Mouse (Mus musculus): ENCODE results near the gene Lmo2. TPM values are rescaled to one million over a fixed set of nuclear protein-coding genes. Genes with fewer than 3 reads are reported as not detected.

Gene Lmo2
- polyA plus RNA-seq (2015; fragmentation: Nextera tagmentation; extraction: Ambion mirVana): 13.0 and 14.0 TPM in 2 replicates

DNA sequence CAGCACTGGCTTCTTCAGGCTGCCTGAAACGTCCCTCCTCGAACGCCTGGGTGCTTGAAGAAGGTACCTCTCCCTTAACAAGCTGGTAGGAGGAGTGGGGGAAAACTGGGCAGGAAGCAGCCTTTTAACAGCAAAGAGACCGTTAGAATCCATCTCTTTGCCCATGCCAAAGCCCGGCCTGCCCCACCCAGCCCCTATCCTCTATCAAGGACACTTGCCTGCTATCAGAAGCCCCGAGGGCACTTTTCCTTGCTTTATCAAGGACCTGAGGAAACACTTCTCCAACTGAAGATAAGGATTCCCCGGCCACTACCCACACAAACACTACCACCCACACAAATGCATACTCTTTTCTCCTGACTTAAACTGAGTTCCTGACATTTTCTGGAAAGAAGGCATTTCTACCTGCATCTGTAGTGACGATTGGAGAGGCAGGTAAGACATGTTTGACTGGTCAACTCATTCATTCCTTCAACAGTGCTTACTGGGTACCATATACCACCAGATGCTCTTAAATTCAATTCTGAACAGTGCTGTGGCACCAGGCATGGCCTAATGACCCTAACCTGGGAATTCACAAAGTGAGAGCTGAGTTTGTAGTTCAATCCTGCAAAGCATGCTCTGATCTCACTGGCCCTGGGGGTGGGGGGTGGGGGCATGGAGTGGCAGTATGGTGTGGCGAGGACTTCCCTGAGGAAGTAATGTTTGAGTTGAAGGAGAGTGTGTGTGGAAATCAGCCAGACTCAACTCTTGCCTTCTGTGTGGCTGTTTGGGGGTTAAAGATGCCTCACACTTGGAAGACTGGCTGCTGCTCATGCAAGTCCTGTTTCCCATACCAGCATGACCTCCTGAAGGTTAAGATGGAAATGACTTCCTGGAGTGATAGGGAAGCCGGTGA is at the start of gene Lmo2:
Gene Lmo2, plus strand, starts transcription at position 338 of the 898 bp plus-strand sequence.
- Histone ChIP-seq H3K36me3 (no peaks in the 10 kb centered on the region), H3K27me3 (no peaks in the 10 kb centered on the region), H3K27ac (no peak within 1 kb of the TSS), H3K9ac (no peak within 1 kb of the TSS), H3K9me3 (no peaks in the 10 kb centered on the region), H3K4me3 (no peak within 1 kb of the TSS), H3K4me1 (no peaks in the 10 kb centered on the region), H3K4me2 (no peak within 1 kb of the TSS)
- ATAC-seq (ENCODE audit: insufficient number of reproducible peaks, insufficient read depth, low FRiP score, low TSS enrichment, low read depth): no peak
- 66% methylated on average over 10 of the region's 10 CpGs for WGBS

GRCm38 (mm10) chr2:103910601-103911000 is 47.2 kb upstream of the Lmo2 start:
- Histone ChIP-seq H3K27me3 (no peaks in the 10 kb centered on the region), H3K4me3 (no peak overlapping the region), H3K4me1 (peaks cover 11% of the 10 kb centered on the region; the same call in 1 of the 2 replicates), H3K36me3 (no peaks in the 10 kb centered on the region), H3K9ac (no peak overlapping the region), H3K9me3 (no peaks in the 10 kb centered on the region), H3K27ac (no peak overlapping the region), H3K4me2 (no peak overlapping the region)
- no peak for ATAC-seq (ENCODE audit: insufficient number of reproducible peaks, insufficient read depth, low FRiP score, low TSS enrichment, low read depth)
- 82% methylated on average over 5 of the region's 5 CpGs for whole genome bisulfite sequencing

- H3K27me3 ChIP-seq: no peaks in the 10 kb centered on the region
- ATAC-seq (ENCODE audit: insufficient number of reproducible peaks, insufficient read depth, low FRiP score, low TSS enrichment, low read depth): no peak
- no peaks in the 10 kb centered on the region for H3K36me3 ChIP-seq
- no peaks in the 10 kb centered on the region for H3K9me3 ChIP-seq
- no peak overlapping the region for H3K9ac ChIP-seq
- no peak overlapping the region for H3K4me2 ChIP-seq
- H3K4me3 ChIP-seq: no peak overlapping the region
- H3K4me1 ChIP-seq: no peaks in the 10 kb centered on the region
- H3K27ac ChIP-seq: no peak overlapping the region
- WGBS: 88% methylated on average over 16 of the region's 16 CpGs
These were observed 45.1 kb upstream of the Lmo2 start for GRCm38 (mm10) chr2:103912481-103913251.

GRCm38 (mm10) chr2:103913252-103913650 is 44.5 kb upstream of the Lmo2 start:
- no peak overlapping the region for H3K9ac ChIP-seq
- no peaks in the 10 kb centered on the region for H3K27me3 ChIP-seq
- no peaks in the 10 kb centered on the region for H3K36me3 ChIP-seq
- 81% methylated on average over 6 of the region's 6 CpGs for WGBS
- no peak overlapping the region for H3K4me2 ChIP-seq
- no peaks in the 10 kb centered on the region for H3K4me1 ChIP-seq
- no peak for ATAC-seq (ENCODE audit: insufficient number of reproducible peaks, insufficient read depth, low FRiP score, low TSS enrichment, low read depth)
- no peaks in the 10 kb centered on the region for H3K9me3 ChIP-seq
- H3K4me3 ChIP-seq: no peak overlapping the region
- no peak overlapping the region for H3K27ac ChIP-seq

DNA sequence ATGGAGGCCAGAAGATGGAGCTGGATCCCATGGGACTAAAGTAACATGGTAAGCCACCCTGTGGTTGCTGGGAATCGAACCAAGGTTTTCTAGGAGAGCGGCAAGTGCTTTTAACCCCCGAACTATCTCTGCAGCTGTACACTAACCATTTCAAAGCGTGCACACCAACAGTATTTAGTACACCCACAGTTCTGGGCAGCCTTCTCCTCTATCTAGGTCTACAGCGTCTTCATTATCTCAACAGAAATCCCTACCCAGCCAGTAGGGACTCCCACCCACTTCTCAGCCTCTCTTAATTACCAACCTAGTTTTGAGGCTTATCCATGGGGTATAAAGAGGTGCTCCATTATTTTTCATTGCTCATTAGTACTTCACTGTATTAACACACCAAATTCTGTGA is 41.7 kb upstream of the Lmo2 start:
- Histone ChIP-seq H3K9ac (no peak overlapping the region), H3K27me3 (no peaks in the 10 kb centered on the region), H3K27ac (no peak overlapping the region), H3K4me3 (no peak overlapping the region), H3K4me2 (no peak overlapping the region), H3K4me1 (no peaks in the 10 kb centered on the region), H3K9me3 (no peaks in the 10 kb centered on the region), H3K36me3 (no peaks in the 10 kb centered on the region)
- no peak for ATAC-seq (ENCODE audit: insufficient number of reproducible peaks, insufficient read depth, low FRiP score, low TSS enrichment, low read depth)
- 89% methylated on average over 5 of the region's 5 CpGs for WGBS

- H3K9me3 ChIP-seq: no peaks in the 10 kb centered on the region
- H3K4me2 ChIP-seq: no peak overlapping the region
- 80% methylated on average over 5 of the region's 5 CpGs for WGBS
- H3K27ac ChIP-seq: no peak overlapping the region
- no peaks in the 10 kb centered on the region for H3K36me3 ChIP-seq
- no peak for ATAC-seq (ENCODE audit: insufficient number of reproducible peaks, insufficient read depth, low FRiP score, low TSS enrichment, low read depth)
- no peaks in the 10 kb centered on the region for H3K27me3 ChIP-seq
- no peak overlapping the region for H3K4me3 ChIP-seq
- no peak overlapping the region for H3K9ac ChIP-seq
- no peaks in the 10 kb centered on the region for H3K4me1 ChIP-seq
These were observed 40.4 kb upstream of the Lmo2 start for GRCm38 (mm10) chr2:103917375-103917774.

DNA sequence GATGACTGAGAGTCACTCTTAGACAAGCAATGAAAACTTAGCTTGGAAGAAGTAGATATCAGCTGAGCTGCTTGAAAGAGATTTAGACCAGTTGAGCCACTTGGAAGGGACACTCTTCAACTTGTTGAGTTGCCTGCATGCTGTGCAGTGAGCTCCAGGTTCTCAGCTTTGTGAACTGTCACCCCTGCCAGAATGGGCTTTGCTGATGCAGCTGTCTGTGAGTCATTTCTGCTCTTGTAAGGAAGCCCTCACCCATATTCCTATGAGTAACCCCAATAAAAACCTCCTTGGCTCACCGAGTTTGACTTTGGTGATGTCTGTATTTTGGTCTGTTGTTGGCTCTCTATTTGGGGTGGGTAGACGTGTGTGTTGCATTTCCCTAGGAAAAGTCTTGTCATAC is 39.4 kb upstream of the Lmo2 start:
- H3K36me3 ChIP-seq: no peaks in the 10 kb centered on the region
- ATAC-seq (ENCODE audit: insufficient number of reproducible peaks, insufficient read depth, low FRiP score, low TSS enrichment, low read depth): no peak
- H3K4me2 ChIP-seq: no peak overlapping the region
- H3K9me3 ChIP-seq: no peaks in the 10 kb centered on the region
- 83% methylated on average over 2 of the region's 2 CpGs for WGBS
- H3K27ac ChIP-seq: no peak overlapping the region
- H3K9ac ChIP-seq: no peak overlapping the region
- H3K4me3 ChIP-seq: no peak overlapping the region
- no peaks in the 10 kb centered on the region for H3K4me1 ChIP-seq
- H3K27me3 ChIP-seq: no peaks in the 10 kb centered on the region

- Histone ChIP-seq H3K4me2 (no peak overlapping the region), H3K27ac (no peak overlapping the region), H3K4me1 (no peaks in the 10 kb centered on the region), H3K27me3 (no peaks in the 10 kb centered on the region), H3K9me3 (no peaks in the 10 kb centered on the region), H3K4me3 (no peak overlapping the region), H3K9ac (no peak overlapping the region), H3K36me3 (no peaks in the 10 kb centered on the region)
- WGBS: 83% methylated on average over 6 of the region's 6 CpGs
- ATAC-seq (ENCODE audit: insufficient number of reproducible peaks, insufficient read depth, low FRiP score, low TSS enrichment, low read depth): no peak
These were observed 38.3 kb upstream of the Lmo2 start for GRCm38 (mm10) chr2:103919488-103919887.

GRCm38 (mm10) chr2:103926586-103927113 is 31.1 kb upstream of the Lmo2 start:
- Histone ChIP-seq H3K27me3 (no peaks in the 10 kb centered on the region), H3K4me2 (no peak overlapping the region), H3K4me3 (no peak overlapping the region), H3K27ac (no peak overlapping the region), H3K9me3 (no peaks in the 10 kb centered on the region), H3K36me3 (no peaks in the 10 kb centered on the region), H3K4me1 (peaks cover 6% of the 10 kb centered on the region), H3K9ac (no peak overlapping the region)
- ATAC-seq (ENCODE audit: insufficient number of reproducible peaks, insufficient read depth, low FRiP score, low TSS enrichment, low read depth): no peak
- WGBS: 88% methylated on average over 4 of the region's 4 CpGs

DNA sequence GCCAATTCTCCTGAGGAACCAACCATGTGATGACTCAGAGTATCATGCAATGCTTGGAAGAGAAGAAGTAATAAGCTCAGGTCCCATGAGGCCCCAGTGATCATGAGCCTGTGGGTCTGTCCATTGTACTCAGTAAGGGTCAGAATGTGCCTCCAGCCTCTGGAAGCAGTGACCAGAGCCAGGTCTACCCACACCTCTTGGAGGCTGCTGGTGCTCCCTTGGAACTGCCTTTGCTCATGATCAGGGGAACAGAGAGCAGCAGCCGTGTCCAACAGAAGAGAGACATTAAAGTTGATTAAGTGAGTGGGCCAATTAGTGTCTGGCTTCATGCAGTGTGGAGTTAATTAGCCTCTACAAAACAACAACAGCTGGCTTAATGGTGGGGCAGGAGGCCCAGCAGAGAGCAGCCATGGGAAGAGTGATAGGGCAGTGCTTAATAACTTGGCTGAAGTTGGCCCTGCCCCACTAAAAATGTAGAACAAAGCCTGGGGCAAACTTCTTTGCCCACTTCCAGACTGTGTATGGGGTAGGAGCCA is 30.1 kb upstream of the Lmo2 start:
- no peaks in the 10 kb centered on the region for H3K9me3 ChIP-seq
- no peaks in the 10 kb centered on the region for H3K36me3 ChIP-seq
- H3K4me1 ChIP-seq: peaks cover 6% of the 10 kb centered on the region
- H3K4me3 ChIP-seq: no peak overlapping the region
- no peaks in the 10 kb centered on the region for H3K27me3 ChIP-seq
- H3K27ac ChIP-seq: no peak overlapping the region
- WGBS: 32% methylated on average over 1 of the region's 1 CpGs
- no peak overlapping the region for H3K9ac ChIP-seq
- no peak overlapping the region for H3K4me2 ChIP-seq
- ATAC-seq (ENCODE audit: insufficient number of reproducible peaks, insufficient read depth, low FRiP score, low TSS enrichment, low read depth): no peak

- Histone ChIP-seq H3K27ac (no peak overlapping the region), H3K4me2 (no peak overlapping the region), H3K36me3 (no peaks in the 10 kb centered on the region), H3K9me3 (no peaks in the 10 kb centered on the region), H3K4me3 (no peak overlapping the region), H3K4me1 (peaks cover 6% of the 10 kb centered on the region), H3K9ac (no peak overlapping the region), H3K27me3 (no peaks in the 10 kb centered on the region)
- ATAC-seq (ENCODE audit: insufficient number of reproducible peaks, insufficient read depth, low FRiP score, low TSS enrichment, low read depth): no peak
- 53% methylated on average over 13 of the region's 13 CpGs for WGBS
These were observed 27.3 kb upstream of the Lmo2 start for GRCm38 (mm10) chr2:103930306-103931019.
